Mouse (Mus musculus): Measurements from ENCODE around the gene Map6d1. TPM values are rescaled to one million over a fixed set of nuclear protein-coding genes. Genes with fewer than 3 reads are reported as not detected.

Map6d1 gene
- polyA plus RNA-seq, 1 experiment = 0.07 TPM

- DNase-seq (ENCODE audit: low read depth) = no peak
Observed at GRCm38 (mm10) chr16:20191161-20191882, 49.8 kb downstream of the Map6d1 start.

GRCm38 (mm10) chr16:20185368-20185767 is 55.8 kb downstream of the Map6d1 start:
- DNase-seq (ENCODE audit: low read depth) = no peak

Other genes starting within 250 kb of the Map6d1 start
- 19.8 and 25.4 TPM in 2 replicates for gene Klhl24, start 143.8 kb downstream of the Map6d1 start, polyA plus RNA-seq (2012; rRNA removed)
- 31.4 and 35.5 TPM in 2 replicates for gene Yeats2, start 100.3 kb downstream of the Map6d1 start, polyA plus RNA-seq (2012; rRNA removed)
- gene Parl, start 61.0 kb upstream of the Map6d1 start, polyA plus RNA-seq (2012; rRNA removed) = 35.3 and 42.1 TPM in 2 replicates
- 1.1 and 1.6 TPM in 2 replicates for gene Cyp2ab1, start 84.0 kb upstream of the Map6d1 start, polyA plus RNA-seq (2012; rRNA removed)
- gene Abcc5, start 185.0 kb upstream of the Map6d1 start, polyA plus RNA-seq (2012; rRNA removed) = 79.5 and 90.2 TPM in 2 replicates